Mouse (Mus musculus) MEL (cell line): Measurements from ENCODE around the gene Ccdc85c. TPM values are rescaled to one million over a fixed set of nuclear protein-coding genes. Genes with fewer than 3 reads are reported as not detected.

Experiments used
- DNase-seq: peaks from one replicate; pipeline ENCODE4 v3.0.0; 2011; ENCODE audit warnings: low read depth, low spot score
- H3K27ac ChIP-seq: 2 replicates; pipeline ENCODE4 v1.5.1; 2012; ENCODE audit warnings: low read depth, mild to moderate bottlenecking, control low read depth, low read length, moderate library complexity; ENCODE audit not compliant: control insufficient read depth
- H3K27me3 ChIP-seq, 2 experiments: fragments of 150-350 bp in 1 of 2; sonication (generic) in 1 of 2; 2 replicates each; pipeline ENCODE4 v1.6.1; 2012; ENCODE audit warnings: low read length in 2 of 2, mild to moderate bottlenecking in 2 of 2, improper control_type of control experiment in 1 of 2, moderate library complexity in 1 of 2; ENCODE audit not compliant: insufficient read depth in 2 of 2, control insufficient read depth in 1 of 2
- H3K36me3 ChIP-seq, 2 experiments: 2 replicates each; pipeline ENCODE4 v1.6.1; 2012 to 2014; ENCODE audit warnings: low read length in 2 of 2, improper control_type of control experiment in 1 of 2, inconsistent platforms in 1 of 2, mild to moderate bottlenecking in 1 of 2; ENCODE audit not compliant: insufficient read depth in 2 of 2, control insufficient read depth in 1 of 2
- H3K4me1 ChIP-seq, 2 experiments: fragments of 150-350 bp in 1 of 2; sonication (generic) in 1 of 2; 2 replicates each; pipeline ENCODE4 v1.6.1; 2012; ENCODE audit warnings: low read length in 2 of 2, improper control_type of control experiment in 1 of 2, mild to moderate bottlenecking in 1 of 2; ENCODE audit not compliant: insufficient read depth in 2 of 2, control insufficient read depth in 1 of 2
- H3K4me3 ChIP-seq, 2 experiments: fragments of 150-350 bp in 1 of 2; sonication (generic) in 1 of 2; 2 replicates each; pipeline ENCODE4 v1.5.1; 2012; ENCODE audit warnings: low read depth in 2 of 2, low read length in 2 of 2, mild to moderate bottlenecking in 2 of 2, moderate library complexity in 2 of 2, control low read depth in 1 of 2, improper control_type of control experiment in 1 of 2; ENCODE audit not compliant: control insufficient read depth in 1 of 2, insufficient read depth in 1 of 2
- H3K79me2 ChIP-seq: 2 replicates; pipeline ENCODE4 v1.6.1; 2012; ENCODE audit warnings: mild to moderate bottlenecking, low read length, moderate library complexity; ENCODE audit not compliant: control insufficient read depth, poor library complexity, insufficient read depth
- H3K9ac ChIP-seq: 2 replicates; pipeline ENCODE4 v1.6.1; 2012; ENCODE audit warnings: low read depth, mild to moderate bottlenecking, control low read depth, low read length, moderate library complexity; ENCODE audit not compliant: control insufficient read depth, poor library complexity, severe bottlenecking
- H3K9me3 ChIP-seq: fragments of 150-350 bp; sonication (generic); replicated peaks from 2 replicates; pipeline ENCODE4 v1.6.1; 2012; ENCODE audit warnings: mild to moderate bottlenecking, low read length, improper control_type of control experiment, moderate library complexity; ENCODE audit not compliant: insufficient read depth
- BHLHE40 ChIP-seq: IDR thresholded peaks from 2 replicates; pipeline ENCODE4 v1.6.1; 2012; ENCODE audit warnings: low read depth, mild to moderate bottlenecking, inconsistent platforms, low read length, improper control_type of control experiment, borderline replicate concordance
- CHD2 ChIP-seq: IDR thresholded peaks from 2 replicates; pipeline ENCODE4 v1.6.1; 2011; ENCODE audit warnings: low read length, improper control_type of control experiment
- ETS1 ChIP-seq: IDR thresholded peaks from 2 replicates; pipeline ENCODE4 v1.6.1; 2012; ENCODE audit warnings: low read depth, mild to moderate bottlenecking, inconsistent platforms, low read length, improper control_type of control experiment, moderate library complexity
- GATA1 ChIP-seq: IDR thresholded peaks from 2 replicates; pipeline ENCODE4 v1.6.1; 2011; ENCODE audit warnings: low read depth, low read length, improper control_type of control experiment
- HCFC1 ChIP-seq: IDR thresholded peaks from 2 replicates; pipeline ENCODE4 v1.6.1; 2012; ENCODE audit warnings: low read depth, mild to moderate bottlenecking, inconsistent platforms, low read length, improper control_type of control experiment, moderate library complexity
- MAZ ChIP-seq: IDR thresholded peaks from 2 replicates; pipeline ENCODE4 v1.6.1; 2012; ENCODE audit warnings: low read depth, mild to moderate bottlenecking, inconsistent platforms, low read length, improper control_type of control experiment
- MEF2A ChIP-seq: IDR thresholded peaks from 2 replicates; pipeline ENCODE4 v1.6.1; 2014; ENCODE audit warnings: low read depth, mild to moderate bottlenecking, inconsistent platforms, low read length, improper control_type of control experiment; ENCODE audit not compliant: poor library complexity, insufficient replicate concordance, severe bottlenecking; ENCODE audit errors: extremely low read depth
- MXI1 ChIP-seq: IDR thresholded peaks from 2 replicates; pipeline ENCODE4 v1.6.1; 2011; ENCODE audit warnings: mild to moderate bottlenecking, low read depth, low read length, improper control_type of control experiment
- NELFE ChIP-seq: IDR thresholded peaks from 2 replicates; pipeline ENCODE4 v1.6.1; 2011; ENCODE audit warnings: low read depth, low read length, improper control_type of control experiment
- RCOR1 ChIP-seq: IDR thresholded peaks from 2 replicates; pipeline ENCODE4 v1.6.1; 2012; ENCODE audit warnings: low read depth, mild to moderate bottlenecking, inconsistent platforms, low read length, improper control_type of control experiment
- SMC3 ChIP-seq: IDR thresholded peaks from 2 replicates; pipeline ENCODE4 v1.6.1; 2011; ENCODE audit warnings: low read depth, low read length, improper control_type of control experiment
- TCF12 ChIP-seq: IDR thresholded peaks from 2 replicates; pipeline ENCODE4 v1.6.1; 2014; ENCODE audit warnings: low read depth, mild to moderate bottlenecking, inconsistent platforms, low read length, improper control_type of control experiment, moderate library complexity
- UBTF ChIP-seq: IDR thresholded peaks from 2 replicates; pipeline ENCODE4 v1.6.1; 2012; ENCODE audit warnings: low read depth, mild to moderate bottlenecking, inconsistent platforms, low read length, improper control_type of control experiment, moderate library complexity, borderline replicate concordance; ENCODE audit not compliant: insufficient read depth
- ZC3H11A ChIP-seq: IDR thresholded peaks from 2 replicates; pipeline ENCODE4 v1.6.1; 2012; ENCODE audit warnings: low read depth, mild to moderate bottlenecking, inconsistent platforms, low read length, improper control_type of control experiment
- ZNF384 ChIP-seq: IDR thresholded peaks from 2 replicates; pipeline ENCODE4 v1.6.1; 2012; ENCODE audit warnings: low read depth, mild to moderate bottlenecking, inconsistent platforms, low read length, improper control_type of control experiment
- polyA plus RNA-seq, 2 experiments: library from polyadenylated mRNA; stranded (reverse) in 1 of 2; unstranded in 1 of 2; fragments of >175 nt in 1 of 2; fragments of >200 nt in 1 of 2; gene quantifications; 2 replicates each; pipeline versions ENCODE4 v1.2.1 to v1.2.4; 2012; ENCODE audit warnings: low replicate concordance in 2 of 2, low read depth in 1 of 2; ENCODE audit not compliant: insufficient read length in 2 of 2, insufficient read depth in 1 of 2, missing spikeins in 1 of 2
- total RNA-seq: library from RNA; depleted of rRNA; stranded (reverse); fragments of 300-350 nt; gene quantifications from 2 replicates; pipeline ENCODE4 v1.2.3, GENCODE M21; 2012

Gene Ccdc85c
- total and polyA plus RNA-seq, 3 experiments: 19.8 to 24.8 TPM; not detected in 1

DNA sequence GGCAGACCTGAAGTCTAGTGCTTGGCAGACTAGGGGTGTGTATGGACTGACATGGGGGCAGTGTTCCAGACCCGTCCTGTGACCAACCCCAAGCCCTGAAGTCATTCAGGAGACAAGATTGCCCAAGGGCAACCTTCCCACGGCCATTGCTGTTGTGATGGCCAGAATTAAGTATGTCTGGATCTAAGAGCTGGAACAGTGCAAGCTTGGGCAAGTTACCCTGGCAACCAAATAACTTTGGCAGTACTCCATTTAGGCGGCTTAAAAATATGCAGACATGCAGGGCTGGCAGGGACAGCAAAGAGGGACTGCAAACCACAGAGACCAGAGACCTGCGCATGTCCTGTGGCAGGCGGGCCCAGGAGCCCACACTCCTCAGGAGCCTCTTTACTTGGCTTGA is 35.8 kb downstream of the Ccdc85c start:
- DNase-seq: no peak
- TF ChIP-seq RCOR1 (no peak), MXI1 (no peak), ETS1 (no peak), SMC3 (no peak), BHLHE40 (no peak), UBTF (no peak), CHD2 (no peak)
- TF ChIP-seq, all 39 proteins: peak for 0
- Histone ChIP-seq H3K4me3 (no peak overlapping the region), H3K27me3 (no peaks in the 10 kb centered on the region), H3K27ac (no peak overlapping the region), H3K4me1 (peaks cover 0 to under 1% of the 10 kb centered on the region in 2 experiments; a peak in 1 of 4 replicates), H3K9me3 (no peaks in the 10 kb centered on the region), H3K36me3 (0 out of 4 replicates have a peak, but pooled peaks cover 0 to under 1% of the 10 kb centered on the region in 2 experiments), H3K9ac (no peak overlapping the region), H3K79me2 (peaks cover 5% of the 10 kb centered on the region; the same call in 1 of the 2 replicates)

DNA sequence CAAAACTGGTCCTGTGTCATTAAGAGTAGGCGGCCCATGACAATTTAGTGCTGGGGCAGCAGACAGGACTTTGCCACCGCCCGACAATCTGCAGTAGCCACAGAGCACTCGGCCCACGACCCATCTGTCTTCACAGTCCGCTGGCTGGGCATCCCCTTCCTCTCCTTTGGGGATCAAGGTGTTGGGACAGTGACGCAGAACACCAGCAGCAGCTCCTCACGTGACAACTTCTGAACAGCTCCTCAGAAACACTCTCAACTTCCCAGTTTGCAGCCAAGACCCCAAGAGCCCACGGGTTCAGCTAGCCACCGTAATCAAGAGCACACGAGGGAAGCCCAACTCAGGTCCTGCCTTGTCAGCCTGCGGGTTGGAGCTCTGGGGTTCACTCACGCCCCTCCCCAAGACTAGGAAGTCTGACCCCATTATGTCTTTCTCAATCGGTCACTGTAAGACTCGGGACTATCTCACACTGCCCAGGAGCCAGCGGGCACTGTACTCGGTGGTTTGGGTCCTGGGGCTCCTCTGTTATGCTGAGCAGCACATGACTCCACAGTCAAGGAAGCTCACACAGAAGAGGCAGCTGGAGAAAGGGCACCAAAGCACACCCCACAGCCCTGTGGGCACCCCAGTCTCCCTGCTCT is 36.7 kb downstream of the Ccdc85c start:
- TF ChIP-seq GATA1 (no peak), ZC3H11A (no peak), MAZ (no peak), TCF12 (no peak), HCFC1 (no peak), NELFE (no peak), MEF2A (no peak), ZNF384 (no peak)
- Histone ChIP-seq H3K27me3 (no peaks in the 10 kb centered on the region), H3K4me1 (no peaks in the 10 kb centered on the region), H3K36me3 (no peaks in the 10 kb centered on the region), H3K27ac (no peak overlapping the region), H3K79me2 (peaks cover 5% of the 10 kb centered on the region; the same call in 1 of the 2 replicates), H3K9ac (no peak overlapping the region), H3K4me3 (no peak overlapping the region), H3K9me3 (no peaks in the 10 kb centered on the region)
- DNase-seq: no peak
